Mouse (Mus musculus) Muller cell, postnatal 12 days (primary cell): ENCODE data around the gene Dcakd.

ENCODE experiments used
- DNase-seq: peaks from one replicate; pipeline ENCODE4 v3.0.0-alpha.2; 2015; ENCODE audit errors: inconsistent ontology term

Gene Dcakd

GRCm38 (mm10) chr11:103028176-103028891 is at the start of gene Dcakd, which contains the start of gene Nmt1:
Gene Dcakd (minus strand): TSS chr11:103028333.
Gene Nmt1 (plus strand): TSS chr11:103028190.
- DNase-seq, result peak; percentile 98

DNA sequence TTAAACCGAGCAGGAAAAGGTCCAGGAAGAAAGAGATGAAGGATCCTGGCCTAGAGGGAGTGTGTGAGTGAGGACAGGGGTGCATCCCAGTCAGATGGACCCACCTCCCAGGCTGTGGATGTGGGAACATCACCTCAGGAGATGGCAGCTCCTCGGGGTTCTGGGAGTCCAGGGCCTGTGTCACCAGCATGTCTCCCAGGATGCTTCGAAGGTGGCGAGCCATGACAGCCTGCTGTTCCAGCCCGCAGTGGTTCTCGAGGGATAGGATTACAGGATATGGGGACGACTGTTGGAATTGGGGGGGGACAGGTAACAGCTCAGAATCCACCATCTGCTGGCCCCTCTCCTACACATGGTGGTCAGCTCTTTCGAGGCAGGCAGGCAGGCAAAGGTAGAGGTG is 48.4 kb upstream of the Dcakd start:
- DNase-seq, result no peak

- DNase-seq, result no peak
These were observed 47.9 kb upstream of the Dcakd start for GRCm38 (mm10) chr11:103076010-103076409.

DNA sequence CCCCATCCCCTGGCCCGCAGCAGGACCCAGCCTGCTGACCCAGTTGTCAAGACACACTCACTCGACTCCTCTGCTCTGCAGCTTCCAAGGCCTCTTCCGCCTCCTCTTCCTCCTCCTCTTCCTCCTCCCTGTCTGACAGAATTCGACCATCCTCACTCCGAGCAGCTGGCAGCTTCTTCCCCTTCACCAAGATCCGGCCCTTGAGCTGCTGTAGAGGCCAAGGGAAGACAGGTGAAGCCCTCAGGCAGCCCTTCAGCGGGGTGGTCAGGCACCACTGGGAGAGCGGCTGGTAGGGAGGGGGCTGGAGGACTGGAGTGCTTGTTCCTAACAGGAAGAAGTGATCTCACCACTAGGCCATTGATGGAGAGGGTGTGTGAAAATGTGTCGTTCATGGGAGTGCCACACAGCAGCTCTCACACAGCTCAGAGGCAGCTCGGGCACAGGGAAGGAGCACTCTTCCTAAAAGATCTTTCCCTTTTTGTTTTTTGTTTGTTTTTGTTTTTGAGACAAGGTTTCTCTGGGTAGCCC is 46.7 kb upstream of the Dcakd start:
- DNase-seq, result no peak

DNA sequence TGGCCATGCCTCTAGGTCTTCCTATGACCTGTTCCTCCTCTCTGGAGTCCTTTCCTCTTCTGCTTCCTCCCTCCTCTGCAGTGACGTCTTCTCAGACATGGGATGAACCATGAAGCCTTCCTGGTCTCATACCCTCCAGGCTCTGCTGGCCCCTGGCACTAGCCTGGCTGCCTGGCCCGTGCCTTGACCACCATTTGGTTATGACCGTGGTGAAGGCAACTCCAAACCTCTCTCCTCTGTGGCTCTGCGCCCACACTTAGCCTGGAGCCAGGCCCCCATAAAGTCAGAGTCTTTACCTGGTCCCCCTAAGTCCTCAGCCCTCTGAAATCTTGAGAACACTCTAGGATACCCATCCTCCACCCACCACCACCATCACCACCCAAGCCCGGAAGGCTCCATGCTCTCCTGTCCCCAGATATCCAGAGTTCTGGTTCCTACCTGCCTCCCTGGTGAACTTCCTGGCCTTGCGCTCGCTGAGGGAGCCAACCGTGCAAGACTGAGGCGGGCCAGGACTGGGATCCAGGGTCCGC is 46.1 kb upstream of the Dcakd start:
- DNase-seq, result no peak

DNA sequence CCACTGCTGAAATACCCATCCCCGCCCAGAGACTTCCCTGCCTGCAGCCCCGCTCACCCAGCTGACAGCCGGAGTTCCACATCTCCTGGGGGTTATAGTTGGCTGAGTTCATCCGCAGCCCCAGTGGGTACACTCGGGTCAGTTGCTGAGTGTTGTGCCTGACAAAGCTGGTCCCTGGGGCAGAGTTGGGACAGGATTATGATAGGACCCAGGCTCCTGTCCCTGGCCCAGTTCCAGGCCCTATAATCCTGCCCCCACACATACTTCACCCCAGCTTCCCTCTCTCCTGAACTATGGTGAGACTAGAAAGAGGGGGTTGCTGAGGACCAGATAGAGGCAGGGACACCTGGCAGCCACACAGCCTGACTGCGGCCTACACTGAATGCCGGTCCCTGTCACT is 45.5 kb upstream of the Dcakd start:
- DNase-seq, result no peak

DNA sequence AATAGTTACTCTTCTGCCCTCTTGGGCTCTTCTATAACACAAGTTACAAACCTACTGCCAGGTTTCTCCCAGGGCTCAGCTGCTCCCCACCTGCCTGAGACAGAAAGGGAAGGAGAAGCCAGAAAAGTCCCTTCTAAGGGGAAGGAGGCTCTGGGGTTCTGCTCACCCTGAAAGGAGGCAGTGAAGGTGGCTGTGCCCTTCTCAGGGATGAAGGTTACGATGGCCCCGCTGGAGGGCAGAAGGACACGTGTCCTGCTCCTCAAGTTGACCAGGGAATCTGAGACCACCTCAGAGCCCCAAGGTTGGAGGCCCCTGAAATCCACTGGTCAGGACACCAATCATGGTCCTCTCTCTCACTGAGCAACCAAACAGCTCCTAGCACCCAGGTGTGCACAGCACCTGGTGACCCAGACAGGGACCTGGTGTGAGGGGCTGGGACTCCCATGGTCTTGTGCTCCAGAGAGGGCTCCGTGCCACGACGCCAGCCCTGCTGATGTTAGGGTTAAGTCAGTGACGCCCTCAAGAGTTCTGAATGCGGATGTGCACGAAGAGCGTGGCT is 42.3 kb upstream of the Dcakd start:
- DNase-seq, result no peak

DNA sequence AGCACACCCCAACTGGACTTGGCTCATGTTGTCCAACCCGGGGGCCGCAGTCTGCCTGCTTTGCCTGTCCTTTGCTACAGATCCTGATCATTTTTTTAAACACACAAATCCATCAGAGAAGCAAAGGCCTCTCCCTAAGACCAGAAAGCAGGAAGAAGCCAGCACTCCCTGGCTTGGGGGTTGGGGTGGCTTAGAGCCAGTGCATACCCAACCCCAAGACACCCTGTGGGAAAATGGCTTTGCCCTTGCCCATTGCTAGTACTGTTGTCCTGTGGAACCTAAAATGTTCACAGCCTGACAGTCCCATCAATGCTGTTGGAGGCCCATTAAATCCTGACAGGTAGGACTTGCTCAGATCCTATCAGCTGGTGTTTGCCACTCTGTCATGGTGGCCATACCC is 41.6 kb upstream of the Dcakd start:
- DNase-seq, result no peak

DNA sequence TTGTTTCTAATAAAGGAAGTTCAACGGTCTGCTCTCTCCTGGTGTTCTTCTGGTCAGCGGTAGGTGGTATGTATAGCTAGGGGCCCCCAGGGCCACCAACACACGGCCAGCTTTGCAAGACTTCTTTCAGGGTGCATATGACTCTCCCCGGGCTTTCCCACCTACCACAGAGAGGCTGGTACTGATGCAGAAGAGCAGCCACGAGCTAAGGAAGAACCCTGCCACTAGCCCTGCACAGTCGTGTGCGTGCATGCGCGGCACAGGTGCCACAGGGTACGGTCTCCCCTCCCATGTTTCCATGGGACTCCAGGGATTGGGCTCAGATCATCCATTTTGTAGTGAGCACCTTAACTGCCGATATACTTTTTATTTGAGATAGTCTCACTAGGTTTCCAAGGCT is 40.8 kb upstream of the Dcakd start:
- no peak for DNase-seq

- DNase-seq, result no peak
These were observed 40.1 kb upstream of the Dcakd start for GRCm38 (mm10) chr11:103068272-103068671.

GRCm38 (mm10) chr11:103067457-103068001 is 39.4 kb upstream of the Dcakd start:
- DNase-seq, result no peak

GRCm38 (mm10) chr11:103067051-103067361 is 38.9 kb upstream of the Dcakd start:
- DNase-seq, result no peak

- no peak for DNase-seq
These were observed 38.3 kb upstream of the Dcakd start for GRCm38 (mm10) chr11:103066191-103067050.

GRCm38 (mm10) chr11:103058499-103059085 is 30.5 kb upstream of the Dcakd start:
- no peak for DNase-seq

DNA sequence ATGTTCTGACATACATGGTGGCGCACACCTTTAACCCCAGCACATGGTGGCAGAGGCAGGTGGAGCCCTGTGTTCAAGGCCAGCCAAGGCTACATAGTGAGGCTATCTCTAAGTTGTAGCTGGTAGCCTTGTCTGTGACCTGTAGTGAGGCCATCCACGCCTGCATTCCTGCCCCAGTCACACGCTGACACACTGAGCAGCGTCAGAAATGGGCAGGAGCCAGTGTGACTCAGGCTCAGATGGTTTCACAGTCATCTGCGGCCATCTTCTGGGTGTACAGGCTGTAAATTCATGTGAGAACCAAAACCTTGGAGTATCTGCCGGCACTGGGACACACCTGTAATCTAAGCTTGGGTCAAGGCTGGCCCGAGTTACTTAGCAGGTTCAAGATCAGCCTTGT is 28.5 kb upstream of the Dcakd start:
- DNase-seq, result no peak

GRCm38 (mm10) chr11:103054798-103055197 is 26.7 kb upstream of the Dcakd start:
- no peak for DNase-seq

- no peak for DNase-seq
These were observed 25.3 kb upstream of the Dcakd start for GRCm38 (mm10) chr11:103053191-103054076.

DNA sequence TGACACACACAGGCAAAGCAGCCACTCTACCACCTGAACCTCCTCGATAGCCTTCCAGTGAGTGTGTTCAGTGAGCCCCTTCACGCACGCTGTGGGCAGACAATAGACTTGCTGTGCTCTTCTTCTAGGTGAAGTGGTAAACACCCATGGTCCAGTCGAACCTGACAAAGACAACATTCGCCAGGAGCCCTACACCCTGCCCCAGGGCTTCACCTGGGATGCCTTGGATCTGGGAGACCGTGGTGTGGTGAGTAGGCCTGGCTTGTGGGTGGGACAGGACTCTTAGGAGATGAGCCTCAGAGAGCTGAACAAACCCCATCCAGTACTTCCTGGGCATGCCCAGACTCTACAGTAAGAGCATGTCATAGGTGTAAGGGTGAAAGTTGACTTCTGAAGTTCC is 23.9 kb upstream of the Dcakd start:
- DNase-seq, result no peak

GRCm38 (mm10) chr11:103051249-103051691 is 23.1 kb upstream of the Dcakd start:
- peak; percentile 97 for DNase-seq

GRCm38 (mm10) chr11:103050153-103050552 is 22.0 kb upstream of the Dcakd start:
- DNase-seq, result peak; percentile 61

- DNase-seq, result no peak
These were observed 21.5 kb upstream of the Dcakd start for GRCm38 (mm10) chr11:103049611-103050010.
